Mouse (Mus musculus): ENCODE results near the gene Dock1.

DNA sequence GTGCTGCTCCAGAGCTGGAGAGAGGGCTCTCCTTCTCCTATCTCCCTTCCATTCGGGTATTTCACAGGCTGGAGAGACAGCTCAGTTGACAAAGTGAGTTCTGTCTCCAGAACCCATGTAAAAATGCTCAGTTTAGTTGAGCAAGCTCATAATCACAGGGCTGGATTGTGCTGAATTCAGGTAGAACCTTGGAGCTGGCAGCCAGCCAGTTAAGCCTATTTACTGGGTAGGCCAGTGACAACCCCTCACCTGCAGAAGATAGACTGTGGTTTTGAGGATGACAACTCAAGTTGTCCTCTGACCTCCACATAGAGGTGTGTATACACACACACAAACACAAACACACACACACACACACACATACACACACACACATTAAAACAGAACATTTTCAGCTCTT, 347.1 kb downstream of the Dock1 start:
- TF ChIP-seq CTCF (IDR thresholded peaks at IDR 0.05) (no peak), EP300 (IDR thresholded peaks at IDR 0.05) (no peak)

All from lung, postnatal 0 days (tissue).